Comparison of ENCODE assay signal across 8 mouse cellular contexts in the genomic region with DNA sequence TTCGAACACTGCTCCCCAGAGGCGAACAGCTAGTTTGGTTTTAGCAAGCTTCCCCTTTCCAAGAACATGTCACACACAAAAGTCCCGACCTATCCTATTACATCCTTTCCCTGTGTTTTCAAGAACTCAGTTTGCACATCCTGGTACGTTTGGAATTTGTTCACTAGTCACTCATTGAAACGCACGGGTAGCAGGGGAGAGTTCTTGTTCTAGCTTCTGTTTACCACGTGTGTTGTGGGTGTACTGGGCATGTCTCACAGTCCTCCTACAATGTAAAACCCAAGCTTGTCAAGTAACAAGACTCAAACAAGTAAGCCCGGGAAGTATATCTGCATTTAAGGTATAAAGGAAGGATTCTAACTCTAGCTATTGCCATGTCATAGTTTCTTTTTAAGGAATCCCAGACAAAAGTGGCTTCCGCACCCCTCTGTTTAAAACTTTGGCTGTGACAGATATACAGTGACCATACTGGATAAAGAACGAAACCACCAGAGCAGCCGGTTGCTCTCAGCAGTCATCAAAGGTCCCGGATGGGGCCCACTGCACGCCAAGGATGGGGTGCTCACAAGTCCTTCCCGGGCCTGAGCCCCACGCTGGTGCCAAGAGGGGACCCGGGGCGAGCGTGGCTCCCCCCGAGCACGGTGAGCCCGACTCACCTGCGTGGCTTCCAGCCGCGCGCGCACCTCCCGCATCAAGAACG. TPM values are rescaled to one million over a fixed set of nuclear protein-coding genes. Genes with fewer than 3 reads are reported as not detected.
DNase-seq lines count a peak whose midpoint lies in the region; ATAC-seq and TF ChIP-seq lines count a peak whose summit lies in the region.

No protein-coding gene starts in this region.

- peaks cover 6% of the 10 kb centered on the region; the same call in 1 of the 2 replicates for H3K4me1 ChIP-seq in embryonic facial prominence, embryonic 12.5 days
- no peaks in the 10 kb centered on the region for H3K4me1 ChIP-seq in heart, postnatal 0 days (ENCODE audit: control insufficient read depth, insufficient read depth)
- H3K4me1 ChIP-seq in megakaryocyte, embryonic 14.5 days: peaks cover 25% of the 10 kb centered on the region

- intact Hi-C loops in gastrocnemius, adult 2 months (cut with DNase I): no loop called here

- peak overlapping the region; percentile 96 for H3K4me3 ChIP-seq in gastrocnemius, adult 2 months
- H3K4me3 ChIP-seq in embryonic facial prominence, embryonic 12.5 days: peak overlapping the region; percentile 81
- peak overlapping the region; percentile 91 for H3K4me3 ChIP-seq in heart, postnatal 0 days (ENCODE audit: low read depth, low read length)
- H3K4me3 ChIP-seq in megakaryocyte, embryonic 14.5 days (replicated peaks): peak overlapping the region; percentile 94

- peak; percentile 82 for ATAC-seq in embryonic facial prominence, embryonic 12.5 days (ENCODE audit: insufficient number of reproducible peaks, insufficient read depth, low FRiP score, low TSS enrichment)
- peak; percentile 80 for ATAC-seq in heart, postnatal 0 days (ENCODE audit: insufficient read depth, low read depth)

- H3K4me2 ChIP-seq in embryonic facial prominence, embryonic 12.5 days (replicated peaks): peak overlapping the region; percentile 58
- peak overlapping the region; percentile 72 for H3K4me2 ChIP-seq in heart, postnatal 0 days (ENCODE audit: low read depth, low read length)

- H3K27ac ChIP-seq in gastrocnemius, adult 2 months: peak overlapping the region; percentile 97
- H3K27ac ChIP-seq in embryonic facial prominence, embryonic 12.5 days: peak overlapping the region; percentile 73
- H3K27ac ChIP-seq in heart, postnatal 0 days (ENCODE audit: low read depth): peak overlapping the region; percentile 81

- no peaks in the 10 kb centered on the region for H3K36me3 ChIP-seq in embryonic facial prominence, embryonic 12.5 days
- no peaks in the 10 kb centered on the region for H3K36me3 ChIP-seq in heart, postnatal 0 days (replicated peaks; ENCODE audit: control insufficient read depth, insufficient read depth, low read length)
- peaks cover 25% of the 10 kb centered on the region for H3K36me3 ChIP-seq in megakaryocyte, embryonic 14.5 days (replicated peaks; ENCODE audit: low read length)

- DNase-seq in gastrocnemius, adult 2 months: no peak
- DNase-seq in gastrocnemius, adult 8-10 months (ENCODE audit: low spot score in 2 of 2): no peak
- peak; percentile 52 for DNase-seq in NIH3T3 (ENCODE audit: low read depth)
- DNase-seq in heart, postnatal 0 days (ENCODE audit: low spot score): peak; percentile 32
- DNase-seq in layer of hippocampus, postnatal 10 days (ENCODE audit: low spot score in 2 of 2): peak; percentile 11 to 17
- DNase-seq in yolk sac, embryonic 10.5 days (ENCODE audit: low spot score): peak; percentile 82

- peak overlapping the region; percentile 91 for H3K9ac ChIP-seq in embryonic facial prominence, embryonic 12.5 days
- H3K9ac ChIP-seq in heart, postnatal 0 days (replicated peaks; ENCODE audit: low read depth, low read length): peak overlapping the region; percentile 90

- no peaks in the 10 kb centered on the region for H3K27me3 ChIP-seq in embryonic facial prominence, embryonic 12.5 days
- H3K27me3 ChIP-seq in heart, postnatal 0 days (ENCODE audit: control insufficient read depth, insufficient read depth, low read length): no peaks in the 10 kb centered on the region
- H3K27me3 ChIP-seq in megakaryocyte, embryonic 14.5 days (replicated peaks): no peaks in the 10 kb centered on the region

- no peak for TF ChIP-seq CTCF in gastrocnemius, adult 2 months (IDR thresholded peaks at IDR 0.05)
- no peak for TF ChIP-seq CTCF in heart, postnatal 0 days (IDR thresholded peaks at IDR 0.05; ENCODE audit: low read depth)

- no peak for TF ChIP-seq EP300 in heart, postnatal 0 days (IDR thresholded peaks at IDR 0.05; ENCODE audit: low read depth)

- WGBS in embryonic facial prominence, embryonic 12.5 days: 15% methylated on average over 28 of the region's 28 CpGs
- WGBS in heart, postnatal 0 days: 11% methylated on average over 28 of the region's 28 CpGs

- no peaks in the 10 kb centered on the region for H3K9me3 ChIP-seq in embryonic facial prominence, embryonic 12.5 days
- no peaks in the 10 kb centered on the region for H3K9me3 ChIP-seq in heart, postnatal 0 days (replicated peaks; ENCODE audit: control insufficient read depth, low read length)
- H3K9me3 ChIP-seq in megakaryocyte, embryonic 14.5 days: peaks cover 5% of the 10 kb centered on the region; the same call in 1 of the 2 replicates

RNA-seq across cellular contexts. Expression of gene Thumpd2, which starts 0.5 kb away (rescaled TPM):
- 1 to 10 TPM; 2.5 to 4.0 TPM for total RNA-seq in gastrocnemius, adult 2 months (2021)
- 1 to 10 TPM; 2.1 to 3.9 (median 3.0) TPM for total RNA-seq in gastrocnemius, adult 8-10 months (2022)
- 16.4 and 17.9 TPM in 2 replicates for polyA plus RNA-seq in embryonic facial prominence, embryonic 12.5 days (2016; fragmentation: Nextera tagmentation; extraction: Ambion mirVana)
- 3.5 and 7.5 TPM in 2 replicates for total RNA-seq in heart, postnatal 0 days (2014; rRNA removed; ENCODE audit: low replicate concordance)
- 7.9 and 8.8 TPM in 2 replicates for polyA plus RNA-seq in heart, postnatal 0 days (2015; fragmentation: Nextera tagmentation; extraction: Ambion mirVana)
- 1 to 10 TPM; 5.7 to 6.1 TPM for total RNA-seq in layer of hippocampus, postnatal 10 days (2021)
- polyA plus RNA-seq in megakaryocyte, embryonic 14.5 days (2012; ENCODE audit: insufficient read depth, low replicate concordance): 0.68 TPM in 1 of 2 replicates, not detected in the other

Comparison
In these comparisons a context has a peak if more than half of its experiments do, and no peak if none do; other contexts are left out.
1. DNase-seq: peak in NIH3T3 (single experiment), heart, postnatal 0 days (single experiment), layer of hippocampus, postnatal 10 days (2 of 2) and yolk sac, embryonic 10.5 days (single experiment); none in gastrocnemius, adult 2 months (single experiment) and gastrocnemius, adult 8-10 months (0 of 2).
2. Peak in every context shown above with its lines, with median percentiles within 50 percentile points of each other: H3K27ac ChIP-seq and H3K4me3 ChIP-seq.